Mouse (Mus musculus): Measurements from ENCODE around the gene Gm28778.
"Not testable (repeated sequence)": the region's sequence is repeated elsewhere in the genome, so short reads cannot be mapped to it uniquely, and the experiment has no call there.

Gm28778 gene

DNA sequence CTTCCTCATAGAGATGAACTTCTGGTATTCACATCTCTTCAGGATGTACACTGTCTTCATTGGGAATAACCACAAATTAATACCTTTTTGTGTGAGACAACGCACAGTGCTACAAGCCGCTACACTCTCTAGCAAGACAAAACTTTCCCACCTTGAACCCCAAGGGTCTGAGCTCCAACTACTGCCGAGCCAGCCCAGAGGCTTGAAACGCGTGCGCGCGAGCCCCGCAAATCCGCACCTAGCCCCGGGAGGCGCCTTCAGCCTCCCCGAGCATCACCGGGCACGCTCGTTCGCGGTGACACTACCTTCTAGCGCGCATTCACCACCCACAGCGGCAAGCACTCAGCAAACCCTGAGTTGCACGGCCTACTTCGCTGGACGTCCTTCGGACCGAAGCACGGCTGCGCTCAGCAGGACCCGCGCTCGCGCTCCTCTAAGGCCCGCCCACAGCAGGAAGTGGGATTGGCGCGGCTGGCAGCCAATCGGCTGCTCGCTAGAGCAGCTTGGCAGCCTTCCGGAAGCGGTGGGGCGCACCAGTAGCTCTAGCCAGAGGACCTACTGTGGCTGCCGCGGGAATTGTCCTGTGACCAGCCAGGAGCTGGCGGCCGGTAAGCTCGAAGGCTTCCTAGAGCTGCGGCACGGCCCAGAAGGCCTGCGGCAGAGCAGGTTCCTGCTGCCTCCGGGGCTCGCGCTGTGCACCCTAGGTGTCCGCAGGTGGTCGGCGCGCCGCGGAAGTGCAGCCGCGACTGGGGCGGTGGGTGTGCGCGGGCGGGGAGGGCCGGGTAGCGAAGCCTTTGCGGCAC, at the start of gene Gm28778, which contains the start of the genes Pms1 and Ormdl1:
Gene Gm28778 (plus strand): TSS at position 531 of the 803 bp plus-strand sequence.
Gene Pms1 (minus strand): TSS at position 438 of the 803 bp plus-strand sequence.
Gene Ormdl1 (plus strand): TSS at position 515 of the 803 bp plus-strand sequence.
- DNase-seq: peak; percentile 98 to 99

DNA sequence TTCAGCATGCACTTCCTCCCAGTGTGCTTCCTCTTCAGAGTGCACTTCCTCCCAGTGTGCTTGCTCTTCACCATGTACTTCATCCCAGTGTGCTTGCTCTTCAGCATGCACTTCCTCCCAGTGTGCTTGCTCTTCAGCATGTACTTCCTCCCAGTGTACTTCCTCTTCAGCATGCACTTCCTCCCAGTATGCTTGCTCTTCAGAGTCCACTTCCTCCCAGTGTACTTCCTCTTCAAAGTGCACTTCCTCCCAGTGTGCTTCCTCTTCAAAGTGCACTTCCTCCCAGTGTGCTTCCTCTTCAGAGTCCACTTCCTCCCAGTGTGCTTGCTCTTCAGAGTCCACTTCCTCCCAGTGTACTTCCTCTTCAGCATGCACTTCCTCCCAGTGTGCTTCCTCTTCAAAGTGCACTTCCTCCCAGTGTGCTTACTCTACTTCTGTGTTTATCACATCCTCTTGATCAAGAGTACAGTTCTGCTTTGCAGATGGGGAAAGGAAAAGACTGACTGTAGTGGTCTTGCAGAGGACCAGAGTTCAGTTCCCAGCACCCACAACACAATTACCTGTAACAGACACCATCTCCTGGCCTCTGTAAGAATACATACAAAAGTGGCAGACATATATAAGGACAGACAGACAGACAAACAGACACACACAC, 31.8 kb upstream of the Gm28778 start:
- not testable (repeated sequence) for DNase-seq

DNA sequence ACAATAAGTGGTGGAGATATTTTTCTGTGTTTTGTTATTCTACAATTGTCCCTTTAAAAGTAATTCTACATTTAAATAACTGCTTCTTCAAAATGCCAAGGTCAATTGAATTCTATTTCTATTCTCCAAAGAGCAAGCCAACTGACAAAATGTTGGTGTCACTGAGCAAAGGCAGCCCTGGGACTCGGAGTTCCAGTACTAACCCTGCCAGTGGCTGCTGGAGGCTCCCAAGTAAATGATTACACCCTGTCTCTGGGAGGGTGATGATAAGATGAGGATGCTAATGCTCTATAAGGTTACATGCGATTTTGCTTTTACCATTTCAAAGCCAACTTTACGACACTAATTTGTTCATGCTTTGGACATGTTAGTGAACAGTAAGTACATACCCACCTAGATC, 27.0 kb upstream of the Gm28778 start:
- DNase-seq: no peak

DNA sequence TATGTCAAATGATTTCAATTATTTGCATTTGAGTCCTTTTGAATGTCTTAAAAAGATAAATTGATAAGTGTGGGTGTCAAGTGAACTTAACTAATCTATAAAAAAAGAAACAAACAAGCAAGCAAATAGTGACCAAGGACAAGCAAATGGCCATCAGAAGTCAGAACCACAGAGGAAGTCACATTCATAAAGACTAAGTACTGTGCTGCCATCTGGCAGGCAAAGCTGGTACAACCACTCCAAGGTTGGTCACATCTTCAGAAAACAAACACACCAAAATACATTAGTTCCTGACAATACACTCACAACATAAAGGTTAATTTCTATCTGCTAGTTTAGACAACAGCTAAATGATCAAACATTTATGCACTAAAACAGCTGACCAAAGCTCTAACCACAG, 24.3 kb upstream of the Gm28778 start:
- DNase-seq: peak; percentile 63 to 81

DNA sequence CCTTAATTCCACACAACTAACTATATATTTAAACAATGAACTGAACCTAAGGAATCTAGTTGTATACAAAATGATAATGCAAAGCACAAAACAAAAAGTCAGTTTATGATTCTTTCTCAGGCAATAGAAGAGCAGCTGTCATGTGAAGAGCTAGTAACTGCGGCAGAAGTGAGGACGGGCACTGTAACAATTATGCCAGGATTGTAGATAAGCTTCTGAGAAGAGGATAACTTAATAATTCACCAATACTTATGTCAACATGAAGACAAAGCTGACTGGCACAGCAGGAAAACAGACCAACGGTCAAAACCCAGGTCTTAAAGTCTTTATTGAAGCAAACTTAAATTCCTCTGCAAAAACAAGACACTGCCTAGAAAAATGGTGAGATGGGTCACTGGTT, 5.7 kb upstream of the Gm28778 start:
- no peak for DNase-seq

DNA sequence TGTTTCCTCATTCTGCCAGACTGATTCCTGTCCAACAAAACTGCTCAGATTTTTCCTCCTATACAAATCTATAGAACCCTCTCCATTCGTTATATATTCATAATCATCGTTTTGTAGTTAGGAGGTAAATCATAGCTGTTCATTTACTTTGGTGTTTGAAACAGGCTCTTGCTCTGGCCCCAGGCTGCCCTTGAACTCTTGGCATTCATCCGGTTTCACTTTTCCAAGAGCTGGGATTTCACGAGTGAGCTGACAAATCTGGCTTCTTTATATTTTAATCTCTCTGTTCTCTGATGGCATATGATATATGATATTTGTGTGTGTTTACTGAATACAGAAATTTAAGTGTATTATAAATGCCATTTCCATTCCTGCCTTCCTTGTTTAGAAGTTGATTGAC, 3.6 kb downstream of the Gm28778 start:
- no peak for DNase-seq

DNA sequence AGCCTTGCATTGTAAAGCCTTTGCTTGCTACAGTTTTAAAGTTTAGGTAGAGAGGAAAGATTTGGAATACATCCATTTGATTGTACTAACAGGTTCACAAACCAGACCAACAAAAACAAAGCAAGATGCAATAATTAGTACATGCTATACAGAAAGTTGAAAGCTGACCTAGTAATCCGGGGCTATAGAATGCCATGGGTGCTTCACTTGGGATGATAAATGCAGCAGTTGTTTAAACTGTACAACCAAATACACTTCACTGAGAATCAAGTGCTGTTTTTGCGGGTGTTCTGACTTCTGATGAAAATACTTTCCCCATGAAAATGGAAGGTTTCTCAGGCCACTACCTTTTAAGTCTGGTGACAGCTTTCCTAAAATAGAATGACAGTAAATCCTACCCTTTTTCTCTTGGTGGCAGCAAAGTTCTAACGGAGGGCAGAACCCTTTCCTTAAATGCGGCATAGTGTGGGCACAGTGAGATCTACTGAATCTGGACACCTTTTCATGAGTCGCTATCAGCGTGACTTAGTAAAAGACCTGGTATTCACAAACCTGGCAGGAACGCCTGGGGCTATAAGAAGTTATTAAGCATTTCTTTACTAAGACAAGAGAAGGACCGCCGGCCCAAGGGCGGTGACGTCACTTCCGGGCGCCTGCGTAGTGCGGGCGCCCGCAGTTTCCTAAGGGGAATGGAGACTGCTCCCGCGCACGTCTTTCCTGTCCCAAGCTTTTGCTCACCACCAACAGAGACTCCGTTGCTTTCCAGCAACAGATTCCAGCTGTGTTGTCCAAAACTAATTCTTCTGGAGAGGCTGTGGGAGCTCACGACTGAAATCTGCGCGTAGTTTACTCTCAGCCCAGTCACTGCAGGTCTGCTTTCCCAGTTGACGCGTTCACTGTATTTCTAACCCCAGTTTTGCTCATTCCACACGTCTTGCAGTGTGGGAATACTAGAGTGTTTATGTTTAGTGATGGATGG, 16.4 kb downstream of the Gm28778 start, which contains the start of gene Osgepl1:
Gene Osgepl1 (plus strand): TSS at position 636 of the 979 bp plus-strand sequence.
- peak; percentile 91 to 94 for DNase-seq

DNA sequence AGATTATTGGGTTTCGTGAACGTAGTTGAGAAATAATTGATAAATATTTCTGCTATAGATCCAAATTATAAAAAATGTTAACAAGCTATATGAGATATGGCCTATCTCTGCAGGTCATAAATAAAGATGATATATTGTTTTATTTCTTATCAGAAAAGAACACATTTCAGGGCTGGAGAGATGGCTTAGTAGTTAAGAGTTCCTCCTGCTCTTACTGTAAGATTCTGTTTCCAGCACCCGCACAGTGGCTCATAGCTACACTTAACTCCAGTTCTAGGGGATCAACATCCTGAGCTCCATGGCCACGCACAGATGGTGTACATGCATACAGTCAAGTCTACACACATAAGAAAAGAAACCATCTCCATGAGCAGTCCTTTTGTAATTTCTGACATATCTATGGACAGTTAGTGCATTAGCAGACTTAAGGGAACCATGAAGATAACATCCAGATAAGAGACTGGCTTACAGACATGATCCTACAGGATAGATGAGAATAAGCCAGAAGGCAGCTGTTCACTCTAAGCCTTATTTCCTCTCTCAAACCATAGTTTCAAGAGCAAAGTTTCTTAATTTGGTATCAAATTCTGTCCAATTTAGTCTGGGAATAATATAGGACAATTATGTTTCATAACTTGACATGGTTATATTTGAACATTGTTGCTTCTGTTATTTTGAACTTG, 24.9 kb downstream of the Gm28778 start:
- no peak for DNase-seq

DNA sequence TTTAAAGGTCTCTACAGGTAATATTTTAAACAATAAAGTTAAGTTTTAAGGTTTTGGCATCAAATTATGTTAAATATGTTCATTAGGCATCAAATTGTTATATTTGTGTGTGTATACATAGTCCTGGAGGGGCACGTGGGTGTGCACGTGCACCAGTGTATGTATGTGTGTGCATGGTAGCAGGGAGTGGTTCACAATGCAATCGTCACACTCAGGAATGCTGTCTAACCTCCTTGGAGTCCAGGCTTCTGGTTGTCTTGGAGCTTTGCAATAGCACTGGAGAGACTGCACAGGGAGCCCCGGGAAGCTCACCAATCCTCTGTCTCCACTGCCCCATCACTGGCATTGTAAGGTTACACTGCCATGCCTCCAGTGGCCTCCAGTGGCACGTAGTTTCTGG, 26.3 kb downstream of the Gm28778 start:
- no peak for DNase-seq

DNA sequence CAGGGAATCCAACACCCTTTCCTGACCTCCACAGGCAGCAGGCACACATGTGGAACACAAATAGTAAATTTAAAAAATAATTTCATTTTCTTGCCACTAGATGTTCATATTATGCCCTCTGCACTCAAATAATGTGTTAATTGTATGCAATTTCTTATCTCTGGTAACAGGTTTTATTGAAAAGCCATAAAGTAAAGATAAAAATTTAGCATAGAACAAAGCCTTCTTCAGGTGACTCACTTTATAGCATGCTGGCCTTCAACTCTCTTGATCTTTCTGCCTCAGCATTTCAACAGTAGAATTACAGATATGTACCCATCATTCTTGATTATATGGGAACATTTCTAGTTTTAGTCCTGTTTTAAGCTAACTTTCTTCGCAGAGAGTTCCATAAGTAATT, 27.4 kb downstream of the Gm28778 start:
- no peak for DNase-seq

DNA sequence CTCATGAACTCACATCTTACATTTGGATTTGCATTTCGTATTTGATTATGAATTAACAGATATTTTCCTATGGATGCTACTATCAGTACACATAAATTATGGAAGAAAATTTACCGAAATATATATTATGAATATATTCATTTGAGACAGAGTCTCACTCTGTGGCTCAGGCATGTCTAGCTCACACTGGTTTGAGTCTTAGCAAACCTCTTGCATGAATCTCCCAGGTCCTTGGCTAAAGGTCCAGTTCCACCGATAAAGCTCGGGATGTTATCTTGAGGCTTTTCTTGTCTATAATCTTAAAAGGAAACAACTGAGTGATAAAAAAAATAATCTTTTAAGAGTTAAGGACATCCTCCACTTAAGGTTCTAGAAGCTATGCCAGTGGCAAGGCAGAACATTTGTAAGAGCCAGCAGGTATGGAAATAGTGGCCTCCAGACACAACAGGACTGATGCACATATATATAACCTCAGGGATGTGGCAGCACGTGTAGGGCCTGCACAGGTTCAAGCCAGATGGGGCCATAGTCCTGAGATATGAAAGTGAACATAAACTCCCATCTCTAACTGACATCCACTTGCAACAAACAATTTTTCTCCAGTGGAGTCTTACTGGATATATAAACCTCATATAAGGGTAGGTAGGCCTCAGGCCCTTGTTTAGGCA, 28.1 kb downstream of the Gm28778 start:
- no peak for DNase-seq

DNA sequence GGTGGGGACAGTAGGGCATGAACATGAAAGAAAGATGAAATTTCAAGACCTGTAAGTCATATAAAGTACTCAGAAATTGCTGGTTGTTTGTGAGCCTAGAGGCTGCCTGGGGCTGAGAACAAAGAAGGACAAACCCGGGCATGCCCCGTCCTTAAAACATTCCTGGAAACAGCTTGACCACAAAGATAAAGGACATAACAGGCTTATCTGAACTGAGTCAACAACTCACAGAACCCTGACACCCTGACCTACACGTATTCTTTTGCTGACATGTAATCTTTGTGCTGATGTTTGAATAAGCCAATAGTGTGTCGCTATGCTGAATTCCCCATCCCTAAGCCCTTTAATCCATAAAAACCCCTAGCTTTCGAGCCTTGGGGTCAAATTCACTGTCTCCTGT, 36.6 kb downstream of the Gm28778 start:
- DNase-seq: not testable (repeated sequence)

DNA sequence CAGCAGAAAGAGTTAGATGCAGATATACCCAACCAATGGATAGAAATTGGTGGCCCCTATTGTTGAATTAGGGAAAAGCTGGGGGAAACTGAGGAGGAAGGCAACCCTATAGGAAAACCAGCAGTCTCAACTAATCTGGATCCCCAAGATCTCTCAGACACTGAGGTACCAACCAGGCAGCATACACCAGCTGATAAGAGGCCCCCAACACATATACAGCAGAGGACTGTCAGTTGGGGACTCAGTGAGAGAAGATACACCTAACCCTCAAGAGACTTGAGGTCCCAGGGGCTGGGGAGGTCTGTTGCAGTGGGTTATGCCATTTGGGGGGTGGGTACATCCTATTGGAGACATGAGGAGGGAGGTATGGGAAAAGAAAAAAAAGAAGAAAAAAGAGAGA, 38.6 kb downstream of the Gm28778 start:
- no peak for DNase-seq

DNA sequence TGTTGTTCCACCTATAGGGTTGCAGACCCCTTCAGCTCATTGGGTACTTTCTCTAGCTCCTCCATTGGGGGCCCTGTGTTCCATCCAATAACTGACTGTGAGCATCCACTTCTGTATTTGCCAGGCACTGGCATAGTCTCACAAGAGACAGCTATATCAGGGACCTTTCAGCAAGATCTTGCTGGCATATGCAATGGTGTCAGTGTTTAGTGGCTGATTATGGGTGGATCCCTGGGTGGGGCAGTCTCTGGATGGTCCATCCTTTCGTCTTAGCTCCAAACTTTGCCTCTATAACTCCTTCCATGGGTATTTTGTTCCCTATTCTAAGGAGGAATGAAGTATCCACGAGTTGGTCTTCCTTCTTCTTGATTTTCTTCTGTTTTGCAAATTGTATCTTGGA, 40.5 kb downstream of the Gm28778 start:
- DNase-seq: not testable (repeated sequence)

DNA sequence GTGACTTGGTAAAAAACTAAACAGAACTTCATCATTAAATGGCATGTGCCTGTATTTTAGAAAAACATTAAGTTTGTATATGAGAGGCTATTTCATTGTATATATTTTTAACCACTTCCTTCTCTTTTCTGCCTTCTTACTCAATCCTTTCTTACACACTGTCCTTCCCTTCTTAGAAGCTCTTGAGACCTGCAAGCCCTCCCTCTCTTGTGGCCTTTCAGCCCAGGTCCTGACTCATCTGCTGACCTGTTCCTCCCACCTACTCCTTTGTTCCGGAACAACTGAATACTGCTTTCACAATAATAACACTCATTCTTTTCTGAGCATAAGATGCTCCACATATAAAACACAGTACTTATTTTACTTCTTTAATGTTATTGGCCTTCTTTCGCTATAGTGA, 44.2 kb downstream of the Gm28778 start:
- no peak for DNase-seq

DNA sequence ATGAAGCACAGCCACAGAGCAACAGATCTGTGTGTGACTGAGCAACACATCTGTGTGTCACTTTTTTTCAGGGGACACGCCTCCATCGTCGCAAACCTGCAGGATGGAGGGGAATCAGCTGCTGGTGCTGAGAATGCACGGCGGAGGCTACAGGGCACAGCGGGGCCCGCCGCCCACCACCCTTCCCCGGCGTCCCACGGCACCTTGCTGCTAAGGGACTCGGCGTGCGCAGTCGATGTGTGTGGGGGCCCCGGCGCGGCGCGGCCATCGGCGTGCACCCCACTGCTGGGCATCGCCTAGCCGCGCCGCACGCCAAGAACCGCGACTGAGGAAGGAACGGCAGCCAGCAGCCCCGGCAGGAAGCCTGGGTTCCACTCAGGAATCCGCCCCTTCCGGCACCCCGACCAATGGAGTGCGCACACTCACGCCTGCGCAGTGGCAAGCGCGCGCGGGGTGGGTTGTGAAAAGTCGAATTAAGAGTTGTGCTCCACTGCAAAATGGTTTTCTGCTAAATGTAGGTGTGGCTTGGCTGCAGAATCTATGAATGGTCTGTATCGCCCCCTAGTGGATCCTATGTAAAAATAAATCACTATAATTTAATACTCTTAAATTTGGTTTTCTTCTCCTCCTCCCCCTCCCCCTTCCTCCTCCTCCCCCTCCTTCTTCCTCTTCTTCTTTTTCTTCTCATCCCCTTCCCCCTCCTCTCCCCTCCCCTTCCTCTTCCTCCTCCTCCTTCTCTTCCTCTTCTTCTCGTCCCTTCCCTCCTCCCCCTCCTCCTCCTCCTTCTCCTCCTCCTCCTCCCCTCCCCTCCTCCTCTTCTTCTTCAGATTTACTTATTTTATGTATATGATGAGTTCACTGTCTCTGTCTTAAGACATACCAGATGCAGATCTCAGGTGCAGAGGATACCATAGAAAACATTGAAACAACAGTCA, 55.7 kb downstream of the Gm28778 start, which contains the start of the genes Asdurf, Gm28551 and Asnsd1:
Gene Asdurf (minus strand): TSS at position 293 of the 935 bp plus-strand sequence.
Gene Gm28551 (minus strand): TSS at position 341 of the 935 bp plus-strand sequence.
Gene Asnsd1 (minus strand): TSS at position 426 of the 935 bp plus-strand sequence.
- DNase-seq: peak; percentile 97

DNA sequence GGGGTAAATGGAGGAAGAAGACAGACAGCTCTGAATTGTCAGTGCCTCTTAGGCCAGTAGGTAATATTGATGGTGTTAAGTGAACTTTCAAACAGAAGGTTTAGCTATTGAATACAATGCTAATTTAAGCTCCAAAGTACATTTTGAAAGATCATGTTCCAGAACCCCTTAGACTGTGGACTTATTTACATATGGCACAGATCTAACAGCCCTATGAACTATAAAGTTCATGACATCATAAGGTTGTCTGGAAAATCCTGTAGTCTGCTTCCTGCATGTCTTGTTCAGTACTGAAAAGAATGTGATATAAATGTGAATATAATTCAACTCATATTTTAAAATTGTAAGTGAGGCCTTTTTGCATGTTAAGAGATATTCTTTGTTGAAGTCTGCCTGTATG, 62.1 kb downstream of the Gm28778 start:
- DNase-seq: no peak

Data from cerebellum, postnatal 25 days (tissue).